Mouse (Mus musculus): ENCODE results near the gene Tomm6. TPM values are rescaled to one million over a fixed set of nuclear protein-coding genes. Genes with fewer than 3 reads are reported as not detected.
"Not testable (repeated sequence)": the region's sequence is repeated elsewhere in the genome, so short reads cannot be mapped to it uniquely, and the experiment has no call there.

The Tomm6 gene
- total RNA-seq, 2 experiments from 2014 or later: 3.5 to 48.6 TPM

DNA sequence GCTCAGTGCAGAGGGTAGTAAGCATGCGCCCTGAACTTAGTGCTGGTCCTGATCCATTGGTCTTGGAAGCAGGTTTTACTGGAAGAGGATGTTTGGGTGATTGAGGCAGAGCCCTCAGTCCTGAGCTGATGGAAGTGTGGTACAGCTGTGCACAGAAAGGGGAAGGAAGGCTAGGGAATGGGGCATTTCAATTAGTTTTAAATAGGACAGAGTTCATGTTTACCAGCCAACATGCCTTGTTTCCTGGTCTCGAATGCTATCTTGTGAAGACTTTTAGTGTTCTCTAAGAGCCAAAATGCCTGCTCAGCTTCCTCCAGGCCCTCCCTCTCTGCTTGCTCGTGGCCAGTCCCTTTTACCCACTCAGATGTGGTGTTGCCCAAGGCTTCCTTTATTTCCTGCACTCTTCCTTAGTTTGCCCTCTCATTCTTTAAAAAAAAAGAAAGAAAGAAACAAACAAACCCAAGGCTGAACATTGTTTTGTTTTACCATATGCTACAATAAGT is 29.4 kb downstream of the Tomm6 start:
- no peak for ATAC-seq (replicated peaks; ENCODE audit: low FRiP score, poor library complexity, severe bottlenecking)

DNA sequence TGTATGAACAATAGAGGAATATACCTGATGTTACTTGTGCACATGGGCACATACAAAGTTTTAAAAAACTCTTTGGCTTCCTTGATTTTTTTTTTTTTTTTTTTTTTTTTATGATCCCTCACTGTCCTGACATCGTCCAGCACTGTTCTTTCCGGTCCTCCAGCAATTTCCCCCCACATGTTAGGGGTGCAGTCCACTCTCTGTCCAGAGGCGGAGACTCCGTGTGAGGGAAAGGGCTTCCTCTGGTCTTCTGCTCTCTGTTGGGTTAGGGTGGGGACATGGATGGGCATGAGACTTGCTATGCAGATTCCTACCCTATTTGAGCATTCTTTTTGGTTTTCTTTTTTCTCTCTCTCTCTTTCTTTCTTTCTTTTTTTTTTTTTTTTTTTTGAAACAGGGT is 30.3 kb downstream of the Tomm6 start:
- no peak for ATAC-seq (replicated peaks; ENCODE audit: low FRiP score, poor library complexity, severe bottlenecking)

GRCm38 (mm10) chr17:47655697-47656096 is 32.5 kb downstream of the Tomm6 start:
- ATAC-seq (replicated peaks; ENCODE audit: low FRiP score, poor library complexity, severe bottlenecking): no peak

DNA sequence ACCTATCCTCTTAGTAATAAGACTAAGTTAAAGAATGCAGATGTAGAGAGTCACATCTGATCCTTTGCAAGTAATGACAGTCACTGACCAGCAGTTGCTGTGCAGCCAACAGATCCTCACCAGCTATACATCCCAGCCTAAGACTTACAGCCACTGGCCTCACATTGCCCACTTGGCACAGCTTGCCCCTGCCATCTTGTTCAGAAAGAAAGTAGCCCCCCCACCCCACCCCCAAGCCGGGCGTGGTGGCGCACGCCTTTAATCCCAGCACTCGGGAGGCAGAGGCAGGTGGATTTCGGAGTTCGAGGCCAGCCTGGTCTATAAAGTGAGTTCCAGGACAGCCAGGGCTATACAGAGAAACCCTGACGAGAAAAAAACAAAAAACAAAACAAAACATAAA is 33.8 kb downstream of the Tomm6 start:
- not testable (repeated sequence) for ATAC-seq (replicated peaks; ENCODE audit: low FRiP score, poor library complexity, severe bottlenecking)

DNA sequence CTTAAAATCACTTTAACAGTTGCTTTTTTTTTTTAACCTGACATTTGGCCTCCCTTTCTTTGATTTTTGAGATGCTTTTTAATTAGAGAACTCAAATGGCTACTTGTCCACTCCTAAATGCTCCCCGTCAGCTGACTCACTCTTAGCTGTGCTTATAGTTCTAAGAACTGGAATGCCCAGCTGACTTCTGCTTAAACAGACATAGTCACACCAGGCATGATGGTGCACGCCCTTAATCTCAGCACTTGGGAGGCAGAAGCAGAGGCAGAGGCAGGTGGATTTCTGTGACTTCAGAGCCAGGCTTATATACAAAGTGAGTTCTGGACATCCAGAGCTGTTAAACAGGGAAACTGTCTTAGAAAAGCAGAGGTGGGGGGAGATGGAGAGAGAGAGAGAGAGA is 36.2 kb downstream of the Tomm6 start:
- no peak for ATAC-seq (replicated peaks; ENCODE audit: low FRiP score, poor library complexity, severe bottlenecking)

GRCm38 (mm10) chr17:47648966-47649365 is 39.2 kb downstream of the Tomm6 start:
- no peak for ATAC-seq (replicated peaks; ENCODE audit: low FRiP score, poor library complexity, severe bottlenecking)

GRCm38 (mm10) chr17:47646683-47647082 is 41.5 kb downstream of the Tomm6 start:
- ATAC-seq (replicated peaks; ENCODE audit: low FRiP score, poor library complexity, severe bottlenecking): peak; percentile 76

GRCm38 (mm10) chr17:47642992-47643391 is 45.2 kb downstream of the Tomm6 start:
- no peak for ATAC-seq (replicated peaks; ENCODE audit: low FRiP score, poor library complexity, severe bottlenecking)

Other genes with a start within 250 kb of the Tomm6 start
- gene Taf8, start 186.1 kb downstream of the Tomm6 start, total RNA-seq (2015; ENCODE audit: low replicate concordance): 35.6 and 71.4 TPM in 2 replicates
- gene Taf8, start 186.1 kb downstream of the Tomm6 start, total RNA-seq (2017; ENCODE audit: low replicate concordance): 54.4 and 71.9 TPM in 2 replicates
- 360 and 366 TPM in 2 replicates for gene Ccnd3, start 183.3 kb downstream of the Tomm6 start, total RNA-seq (2015; ENCODE audit: low replicate concordance)
- gene Ccnd3, start 183.3 kb downstream of the Tomm6 start, total RNA-seq (2017; ENCODE audit: low replicate concordance): 181 and 222 TPM in 2 replicates
- 5.9 and 8.3 TPM in 2 replicates for gene Bysl, start 76.9 kb downstream of the Tomm6 start, total RNA-seq (2015; ENCODE audit: low replicate concordance)
- gene Bysl, start 76.9 kb downstream of the Tomm6 start, total RNA-seq (2017; ENCODE audit: low replicate concordance): 8.4 and 10.4 TPM in 2 replicates
- gene Med20, start 76.8 kb downstream of the Tomm6 start, total RNA-seq (2015; ENCODE audit: low replicate concordance): 28.1 and 37.8 TPM in 2 replicates
- gene Med20, start 76.8 kb downstream of the Tomm6 start, total RNA-seq (2017; ENCODE audit: low replicate concordance): 36.5 and 63.2 TPM in 2 replicates
- 11.5 and 13.8 TPM in 2 replicates for gene Gm20517, start 76.8 kb downstream of the Tomm6 start, total RNA-seq (2015; ENCODE audit: low replicate concordance)
- gene Gm20517, start 76.8 kb downstream of the Tomm6 start, total RNA-seq (2017; ENCODE audit: low replicate concordance): 9.5 and 18.9 TPM in 2 replicates
- 26.8 and 35.7 TPM in 2 replicates for gene Usp49, start 57.7 kb downstream of the Tomm6 start, total RNA-seq (2015; ENCODE audit: low replicate concordance)
- 29.2 and 46.3 TPM in 2 replicates for gene Usp49, start 57.7 kb downstream of the Tomm6 start, total RNA-seq (2017; ENCODE audit: low replicate concordance)
- not detected in 2 replicates for gene Frs3, start 644 bp upstream of the Tomm6 start, total RNA-seq (2015; ENCODE audit: low replicate concordance)
- not detected in 2 replicates for gene Frs3, start 644 bp upstream of the Tomm6 start, total RNA-seq (2017; ENCODE audit: low replicate concordance)
- not detected in 2 replicates for gene Gm21981, start 6.1 kb upstream of the Tomm6 start, total RNA-seq (2015; ENCODE audit: low replicate concordance)
- gene Gm21981, start 6.1 kb upstream of the Tomm6 start, total RNA-seq (2017; ENCODE audit: low replicate concordance): not detected in 2 replicates
- gene Prickle4, start 6.3 kb upstream of the Tomm6 start, total RNA-seq (2015; ENCODE audit: low replicate concordance): not detected in 2 replicates
- gene Prickle4, start 6.3 kb upstream of the Tomm6 start, total RNA-seq (2017; ENCODE audit: low replicate concordance): not detected in 2 replicates
- gene Pgc, start 38.5 kb upstream of the Tomm6 start, total RNA-seq (2015; ENCODE audit: low replicate concordance): not detected in 2 replicates
- gene Pgc, start 38.5 kb upstream of the Tomm6 start, total RNA-seq (2017; ENCODE audit: low replicate concordance): not detected in 2 replicates
- 9.0 and 13.0 TPM in 2 replicates for gene Tfeb, start 48.6 kb upstream of the Tomm6 start, total RNA-seq (2015; ENCODE audit: low replicate concordance)
- gene Tfeb, start 48.6 kb upstream of the Tomm6 start, total RNA-seq (2017; ENCODE audit: low replicate concordance): 0.23 and 5.4 TPM in 2 replicates
- not detected in 2 replicates for gene Mdfi, start 146.3 kb upstream of the Tomm6 start, total RNA-seq (2015; ENCODE audit: low replicate concordance)
- not detected in 2 replicates for gene Mdfi, start 146.3 kb upstream of the Tomm6 start, total RNA-seq (2017; ENCODE audit: low replicate concordance)
- 4.0 and 5.4 TPM in 2 replicates for gene Foxp4, start 236.3 kb upstream of the Tomm6 start, total RNA-seq (2015; ENCODE audit: low replicate concordance)
- 0.30 and 1.0 TPM in 2 replicates for gene Foxp4, start 236.3 kb upstream of the Tomm6 start, total RNA-seq (2017; ENCODE audit: low replicate concordance)

All from erythroid progenitor cell, adult 5-6 weeks (primary cell).